Mouse (Mus musculus): ENCODE measurements at regions not wholly inside any gene's neighbourhood (a gene's known extent, or its start where the extent isn't known, plus 50 kb on each side); places are given as distances from the start of the nearest gene placed in this dataset.

- Histone ChIP-seq H3K4me1 (ENCODE audit: control insufficient read depth, insufficient read depth, low read length) (peaks cover 20% of the 10 kb centered on the region), H3K27me3 (ENCODE audit: control insufficient read depth, insufficient read depth, low read length) (no peaks in the 10 kb centered on the region), H3K36me3 (ENCODE audit: control insufficient read depth, insufficient read depth, low read length) (no peaks in the 10 kb centered on the region), H3K9ac (ENCODE audit: low read depth, low read length, severe bottlenecking) (no peak overlapping the region), H3K27ac (replicated peaks; ENCODE audit: low read depth, low read length) (no peak overlapping the region), H3K4me3 (replicated peaks; ENCODE audit: low read length) (no peak overlapping the region), H3K4me2 (replicated peaks; ENCODE audit: low read depth, low read length, severe bottlenecking) (peak overlapping the region; percentile 3; the same call in 1 of the 2 replicates), H3K9me3 (ENCODE audit: control insufficient read depth, low read length) (no peaks in the 10 kb centered on the region)
- WGBS = 8% methylated on average over 8 of the region's 8 CpGs
- no peak for TF ChIP-seq POLR2A (IDR thresholded peaks at IDR 0.05; ENCODE audit: borderline replicate concordance, extremely low read depth, insufficient read depth, insufficient read length)
- ATAC-seq (ENCODE audit: low FRiP score, low read depth) = no peak
- DNase-seq (ENCODE audit: low spot score) = no peak
These were observed 148.9 kb upstream of the Nr2f2 start for GRCm38 (mm10) chr7:70515341-70515851.

DNA sequence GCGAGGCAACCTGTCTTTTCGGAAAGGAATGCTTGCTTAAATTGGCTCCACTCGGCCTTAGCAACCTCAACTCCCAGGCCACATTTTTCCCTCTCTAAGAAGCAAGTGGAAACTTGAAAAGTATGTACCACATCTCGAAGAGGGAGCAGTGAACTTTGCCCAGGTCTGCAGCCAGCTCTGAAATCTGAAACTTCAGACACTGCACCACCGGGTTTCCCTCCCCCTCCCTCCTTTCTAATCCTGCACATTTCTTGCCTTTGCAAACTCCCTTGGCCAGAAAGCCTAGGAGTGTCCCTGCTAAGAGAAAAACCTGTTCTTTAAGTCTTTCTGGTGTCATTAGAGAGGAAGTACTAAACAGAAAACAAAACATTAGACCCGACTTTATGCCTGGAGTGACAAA lies 148.1 kb upstream of the Nr2f2 start:
- no peak for TF ChIP-seq POLR2A (IDR thresholded peaks at IDR 0.05; ENCODE audit: borderline replicate concordance, extremely low read depth, insufficient read depth, insufficient read length)
- H3K4me1 ChIP-seq (ENCODE audit: control insufficient read depth, insufficient read depth, low read length) = peaks cover 20% of the 10 kb centered on the region
- no peak overlapping the region for H3K27ac ChIP-seq (replicated peaks; ENCODE audit: low read depth, low read length)
- no peaks in the 10 kb centered on the region for H3K36me3 ChIP-seq (ENCODE audit: control insufficient read depth, insufficient read depth, low read length)
- H3K4me3 ChIP-seq (replicated peaks; ENCODE audit: low read length) = no peak overlapping the region
- no peak overlapping the region for H3K9ac ChIP-seq (ENCODE audit: low read depth, low read length, severe bottlenecking)
- 2% methylated on average over 6 of the region's 6 CpGs for WGBS
- DNase-seq (ENCODE audit: low spot score) (peak; percentile 66), ATAC-seq (ENCODE audit: low FRiP score, low read depth) (peak; percentile 53)
- no peaks in the 10 kb centered on the region for H3K9me3 ChIP-seq (ENCODE audit: control insufficient read depth, low read length)
- peak overlapping the region; percentile 3; the same call in 1 of the 2 replicates for H3K4me2 ChIP-seq (replicated peaks; ENCODE audit: low read depth, low read length, severe bottlenecking)
- no peaks in the 10 kb centered on the region for H3K27me3 ChIP-seq (ENCODE audit: control insufficient read depth, insufficient read depth, low read length)

DNA sequence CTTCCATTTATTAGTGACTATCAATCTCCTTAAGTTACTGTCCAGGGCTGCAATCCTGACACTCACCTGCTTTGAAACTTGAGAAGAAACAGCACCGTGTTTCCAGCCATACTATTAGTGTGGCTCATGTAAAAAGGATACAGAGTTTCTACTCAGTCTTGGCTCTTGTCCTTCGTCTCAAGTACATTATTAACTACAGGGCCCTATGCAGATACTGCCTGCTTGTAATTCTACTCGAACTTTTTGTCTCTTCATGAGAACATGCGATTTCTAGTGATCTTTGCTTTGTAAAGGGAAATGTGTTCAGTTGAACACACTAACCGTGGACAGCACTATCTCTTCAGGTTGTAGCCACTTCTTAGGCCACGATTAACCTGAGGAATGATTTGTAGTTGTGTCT lies 145.8 kb upstream of the Nr2f2 start:
- no peak for DNase-seq (ENCODE audit: low spot score)
- WGBS = 57% methylated on average over 6 of the region's 6 CpGs

DNA sequence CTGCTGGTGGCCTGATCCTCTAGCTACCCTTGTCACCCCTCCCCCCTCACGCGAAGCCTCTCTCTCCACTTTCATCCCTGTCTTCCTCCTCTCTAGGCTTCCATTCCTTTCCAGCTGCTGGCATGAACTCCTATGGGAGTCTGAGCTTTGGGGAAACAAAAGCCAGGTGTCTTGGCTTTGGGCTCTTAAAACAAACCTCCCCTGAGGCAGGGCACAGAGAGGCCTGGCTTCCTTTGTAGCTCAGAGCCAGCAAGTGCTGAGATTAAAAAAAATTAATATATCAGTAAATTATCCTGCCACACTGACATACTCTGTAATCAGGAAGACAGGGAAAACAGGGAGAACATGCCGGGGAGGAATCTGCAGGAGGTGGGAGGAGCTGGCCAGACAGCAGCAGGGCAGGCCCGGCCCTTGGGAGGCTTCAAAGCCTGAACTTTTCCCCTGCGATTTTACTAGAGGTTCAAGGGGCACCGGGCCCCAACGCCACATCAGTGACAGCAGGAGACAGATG lies 139.2 kb upstream of the Nr2f2 start:
- TF ChIP-seq POLR2A (IDR thresholded peaks at IDR 0.05; ENCODE audit: borderline replicate concordance, extremely low read depth, insufficient read depth, insufficient read length) = no peak
- H3K27ac ChIP-seq (replicated peaks; ENCODE audit: low read depth, low read length) = no peak overlapping the region
- H3K9ac ChIP-seq (ENCODE audit: low read depth, low read length, severe bottlenecking) = no peak overlapping the region
- H3K36me3 ChIP-seq (ENCODE audit: control insufficient read depth, insufficient read depth, low read length) = no peaks in the 10 kb centered on the region
- DNase-seq (ENCODE audit: low spot score) = peak; percentile 38
- peaks cover 4% of the 10 kb centered on the region for H3K4me1 ChIP-seq (ENCODE audit: control insufficient read depth, insufficient read depth, low read length)
- 11% methylated on average over 7 of the region's 7 CpGs for WGBS
- no peak for ATAC-seq (ENCODE audit: low FRiP score, low read depth)
- no peak overlapping the region for H3K4me2 ChIP-seq (replicated peaks; ENCODE audit: low read depth, low read length, severe bottlenecking)
- H3K27me3 ChIP-seq (ENCODE audit: control insufficient read depth, insufficient read depth, low read length) = no peaks in the 10 kb centered on the region
- H3K4me3 ChIP-seq (replicated peaks; ENCODE audit: low read length) = no peak overlapping the region
- no peaks in the 10 kb centered on the region for H3K9me3 ChIP-seq (ENCODE audit: control insufficient read depth, low read length)

More for the DNA sequence above, 145.8 kb upstream of the Nr2f2 start:
- H3K27me3 ChIP-seq (ENCODE audit: control insufficient read depth, insufficient read depth, low read length) = no peaks in the 10 kb centered on the region
- peaks cover 20% of the 10 kb centered on the region for H3K4me1 ChIP-seq (ENCODE audit: control insufficient read depth, insufficient read depth, low read length)
- H3K36me3 ChIP-seq (ENCODE audit: control insufficient read depth, insufficient read depth, low read length) = no peaks in the 10 kb centered on the region
- H3K4me3 ChIP-seq (replicated peaks; ENCODE audit: low read length) = no peak overlapping the region
- no peak overlapping the region for H3K27ac ChIP-seq (replicated peaks; ENCODE audit: low read depth, low read length)
- no peak for ATAC-seq (ENCODE audit: low FRiP score, low read depth)
- no peak for TF ChIP-seq POLR2A (IDR thresholded peaks at IDR 0.05; ENCODE audit: borderline replicate concordance, extremely low read depth, insufficient read depth, insufficient read length)
- H3K9me3 ChIP-seq (ENCODE audit: control insufficient read depth, low read length) = no peaks in the 10 kb centered on the region
- H3K9ac ChIP-seq (ENCODE audit: low read depth, low read length, severe bottlenecking) = no peak overlapping the region
- no peak overlapping the region for H3K4me2 ChIP-seq (replicated peaks; ENCODE audit: low read depth, low read length, severe bottlenecking)

- ATAC-seq (ENCODE audit: low FRiP score, low read depth) = no peak
- H3K36me3 ChIP-seq (ENCODE audit: control insufficient read depth, insufficient read depth, low read length) = no peaks in the 10 kb centered on the region
- DNase-seq (ENCODE audit: low spot score) = no peak
- H3K4me3 ChIP-seq (replicated peaks; ENCODE audit: low read length) = no peak overlapping the region
- H3K27ac ChIP-seq (replicated peaks; ENCODE audit: low read depth, low read length) = no peak overlapping the region
- H3K4me2 ChIP-seq (replicated peaks; ENCODE audit: low read depth, low read length, severe bottlenecking) = no peak overlapping the region
- H3K27me3 ChIP-seq (ENCODE audit: control insufficient read depth, insufficient read depth, low read length) = no peaks in the 10 kb centered on the region
- no peak overlapping the region for H3K9ac ChIP-seq (ENCODE audit: low read depth, low read length, severe bottlenecking)
- H3K9me3 ChIP-seq (ENCODE audit: control insufficient read depth, low read length) = no peaks in the 10 kb centered on the region
- 80% methylated on average over 4 of the region's 4 CpGs for WGBS
- no peak for TF ChIP-seq POLR2A (IDR thresholded peaks at IDR 0.05; ENCODE audit: borderline replicate concordance, extremely low read depth, insufficient read depth, insufficient read length)
- peaks cover 4% of the 10 kb centered on the region for H3K4me1 ChIP-seq (ENCODE audit: control insufficient read depth, insufficient read depth, low read length)
These were observed 135.3 kb upstream of the Nr2f2 start for GRCm38 (mm10) chr7:70501821-70502220.

Measured in limb, embryonic 14.5 days (tissue).